Mouse (Mus musculus) kidney, embryonic 15.5 days (tissue): ENCODE data around the gene Rapgef4. TPM values are rescaled to one million over a fixed set of nuclear protein-coding genes. Genes with fewer than 3 reads are reported as not detected.
"Not testable (repeated sequence)": the region's sequence is repeated elsewhere in the genome, so short reads cannot be mapped to it uniquely, and the experiment has no call there.

ENCODE experiments used
- ATAC-seq: fragments of 200-750 bp; cut with Nextera tagmentation; replicated peaks from 2 replicates; pipeline ENCODE4 v1.8.0; 2017; ENCODE audit warnings: moderate TSS enrichment; ENCODE audit not compliant: low FRiP score
- H3K27ac ChIP-seq: fragments of 300-500 bp; sonication (generic); 2 replicates; pipeline ENCODE4 v1.5.1; 2015; ENCODE audit warnings: mild to moderate bottlenecking, inconsistent platforms
- H3K27me3 ChIP-seq: fragments of 300-500 bp; sonication (generic); 2 replicates; pipeline ENCODE4 v1.6.1; 2015; ENCODE audit warnings: inconsistent platforms
- H3K36me3 ChIP-seq: fragments of 300-500 bp; sonication (generic); 2 replicates; pipeline ENCODE4 v1.6.1; 2015; ENCODE audit warnings: inconsistent platforms
- H3K4me1 ChIP-seq: fragments of 300-500 bp; sonication (generic); 2 replicates; pipeline ENCODE4 v1.6.1; 2015; ENCODE audit warnings: inconsistent platforms
- H3K4me2 ChIP-seq: fragments of 300-500 bp; sonication (generic); 2 replicates; pipeline ENCODE4 v1.6.1; 2015; ENCODE audit warnings: moderate library complexity, mild to moderate bottlenecking, inconsistent platforms
- H3K4me3 ChIP-seq: fragments of 300-500 bp; sonication (generic); replicated peaks from 2 replicates; pipeline ENCODE4 v1.5.1; 2015; ENCODE audit warnings: mild to moderate bottlenecking, inconsistent platforms
- H3K9ac ChIP-seq: fragments of 300-500 bp; sonication (generic); 2 replicates; pipeline ENCODE4 v1.6.1; 2015; ENCODE audit warnings: mild to moderate bottlenecking, inconsistent platforms
- H3K9me3 ChIP-seq: fragments of 300-500 bp; sonication (generic); replicated peaks from 2 replicates; pipeline ENCODE4 v1.6.1; 2016; ENCODE audit warnings: inconsistent platforms
- WGBS: fragments of 180-500 bp; shearing (Covaris S2); methylation state at CpG from one replicate; pipeline ENCODE4 v1.1.7; 2015; ENCODE audit warnings: mixed read lengths; 5-methylcytosine and 5-hydroxymethylcytosine counted together
- polyA plus RNA-seq: library from polyadenylated mRNA; unstranded; fragments of >200 nt; fragmentation: Nextera tagmentation; extraction: Ambion mirVana; gene quantifications from 2 replicates; pipeline ENCODE4 v1.2.1, GENCODE M21; 2015

Rapgef4 gene
- polyA plus RNA-seq, 1 experiment from 2014 or later = 9.4 TPM

GRCm38 (mm10) chr2:72062931-72063330 is 81.9 kb downstream of the Rapgef4 start:
- H3K4me3 ChIP-seq = no peak overlapping the region
- no peak overlapping the region for H3K4me2 ChIP-seq
- WGBS = 22% methylated on average over 4 of the region's 4 CpGs
- no peak for ATAC-seq
- no peaks in the 10 kb centered on the region for H3K4me1 ChIP-seq
- no peaks in the 10 kb centered on the region for H3K27me3 ChIP-seq
- H3K27ac ChIP-seq = no peak overlapping the region
- H3K36me3 ChIP-seq = no peaks in the 10 kb centered on the region
- no peak overlapping the region for H3K9ac ChIP-seq
- no peaks in the 10 kb centered on the region for H3K9me3 ChIP-seq

DNA sequence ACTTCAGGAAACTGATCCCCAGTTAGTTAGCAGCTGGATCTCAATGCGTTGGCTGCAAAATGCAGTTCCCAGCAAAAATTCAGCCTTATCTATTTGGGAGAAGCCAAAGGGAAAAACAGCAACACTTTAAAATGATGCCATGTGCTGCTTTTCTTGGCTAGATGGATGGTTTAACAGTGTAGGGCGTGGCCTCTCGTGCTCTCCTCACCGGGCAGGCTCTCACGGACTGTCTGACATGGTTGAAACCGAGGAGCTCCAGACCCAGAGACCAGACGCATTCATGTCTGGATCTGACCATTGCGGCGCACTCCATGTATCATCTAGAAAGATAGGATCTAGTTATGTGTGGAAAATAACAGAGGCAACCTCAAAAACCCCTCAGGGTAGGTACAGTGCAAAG is 87.5 kb downstream of the Rapgef4 start:
- H3K4me3 ChIP-seq = no peak overlapping the region
- H3K9me3 ChIP-seq = no peaks in the 10 kb centered on the region
- H3K4me1 ChIP-seq = peaks cover 12% of the 10 kb centered on the region; the same call in 1 of the 2 replicates
- H3K9ac ChIP-seq = no peak overlapping the region
- no peaks in the 10 kb centered on the region for H3K27me3 ChIP-seq
- H3K4me2 ChIP-seq = no peak overlapping the region
- ATAC-seq = no peak
- H3K27ac ChIP-seq = no peak overlapping the region
- 72% methylated on average over 9 of the region's 9 CpGs for WGBS
- H3K36me3 ChIP-seq = no peaks in the 10 kb centered on the region

- H3K4me1 ChIP-seq = peaks cover 12% of the 10 kb centered on the region; the same call in 1 of the 2 replicates
- no peak overlapping the region for H3K4me3 ChIP-seq
- H3K27me3 ChIP-seq = no peaks in the 10 kb centered on the region
- no peak for ATAC-seq
- H3K4me2 ChIP-seq = no peak overlapping the region
- 60% methylated on average over 8 of the region's 8 CpGs for WGBS
- H3K9me3 ChIP-seq = no peaks in the 10 kb centered on the region
- no peaks in the 10 kb centered on the region for H3K36me3 ChIP-seq
- peak overlapping the region; percentile 38; the same call in 1 of the 2 replicates for H3K27ac ChIP-seq
- H3K9ac ChIP-seq = no peak overlapping the region
Observed at GRCm38 (mm10) chr2:72070086-72070485, 89.0 kb downstream of the Rapgef4 start.

DNA sequence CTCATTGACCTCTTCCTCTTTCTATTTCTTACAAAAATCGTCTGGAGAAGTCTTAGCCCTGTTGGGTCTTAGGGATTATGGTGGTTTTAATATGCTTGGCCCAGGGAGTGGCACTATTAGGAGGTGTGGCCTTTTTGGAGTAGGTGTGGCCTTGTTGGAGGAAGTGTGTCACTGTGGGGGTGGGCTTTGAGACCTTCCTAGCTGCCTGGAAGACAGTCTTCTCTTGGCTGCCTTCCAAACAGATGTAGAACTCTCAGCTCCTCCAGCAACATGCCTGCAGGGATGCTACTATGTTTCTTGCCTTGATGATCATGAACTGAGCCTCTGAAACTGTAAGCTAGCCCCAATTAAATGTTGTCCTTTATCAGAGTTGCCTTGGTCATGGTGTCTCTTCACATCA is 92.1 kb downstream of the Rapgef4 start:
- not testable (repeated sequence) for H3K36me3 ChIP-seq, H3K4me3 ChIP-seq, H3K27me3 ChIP-seq, H3K9me3 ChIP-seq, H3K27ac ChIP-seq, H3K4me2 ChIP-seq, H3K9ac ChIP-seq, ATAC-seq
- H3K4me1 ChIP-seq = peaks cover 12% of the 10 kb centered on the region; the same call in 1 of the 2 replicates
- WGBS = 71% methylated on average over 1 of the region's 1 CpGs

GRCm38 (mm10) chr2:72074999-72075561 is 94.0 kb downstream of the Rapgef4 start:
- no peak for ATAC-seq
- Histone ChIP-seq H3K4me2 (no peak overlapping the region), H3K9ac (no peak overlapping the region), H3K9me3 (no peaks in the 10 kb centered on the region), H3K27me3 (no peaks in the 10 kb centered on the region), H3K27ac (no peak overlapping the region), H3K4me3 (no peak overlapping the region), H3K36me3 (no peaks in the 10 kb centered on the region), H3K4me1 (peaks cover 2% of the 10 kb centered on the region; the same call in 1 of the 2 replicates)
- WGBS = 76% methylated on average over 10 of the region's 10 CpGs

DNA sequence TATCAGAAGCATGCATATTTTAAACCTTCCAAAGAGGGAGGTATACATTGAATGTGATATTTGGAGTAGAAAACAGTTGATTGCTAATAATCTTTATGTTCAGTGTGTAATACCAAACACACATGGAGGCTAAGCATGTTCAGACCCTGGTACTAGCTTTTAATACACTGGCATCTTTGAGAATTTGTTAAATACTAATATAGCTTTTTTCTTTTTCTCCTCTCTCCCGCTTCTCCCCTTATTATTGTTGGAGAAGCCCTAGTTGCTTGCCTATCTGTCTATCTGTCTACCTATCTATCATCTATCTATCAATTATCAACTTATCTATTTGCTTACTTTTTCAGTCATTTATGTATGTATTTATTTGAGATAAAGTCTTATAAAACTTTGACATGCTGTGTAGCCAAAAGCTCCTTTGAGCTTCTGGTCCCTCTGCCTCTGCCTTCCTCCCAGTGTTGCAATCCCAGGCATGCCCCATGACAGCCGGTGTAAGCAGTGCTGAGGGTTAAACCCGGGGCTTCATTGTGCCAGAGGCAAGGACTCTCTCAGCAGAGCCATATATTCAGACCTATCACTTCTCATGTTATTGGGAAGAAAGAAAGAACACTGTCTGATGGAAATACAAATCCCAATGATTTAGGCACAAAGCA is 96.6 kb downstream of the Rapgef4 start:
- ATAC-seq = no peak
- Histone ChIP-seq H3K36me3 (no peaks in the 10 kb centered on the region), H3K4me1 (no peaks in the 10 kb centered on the region), H3K9ac (no peak overlapping the region), H3K27ac (no peak overlapping the region), H3K27me3 (no peaks in the 10 kb centered on the region), H3K9me3 (no peaks in the 10 kb centered on the region), H3K4me3 (no peak overlapping the region), H3K4me2 (no peak overlapping the region)
- WGBS = 74% methylated on average over 3 of the region's 3 CpGs

DNA sequence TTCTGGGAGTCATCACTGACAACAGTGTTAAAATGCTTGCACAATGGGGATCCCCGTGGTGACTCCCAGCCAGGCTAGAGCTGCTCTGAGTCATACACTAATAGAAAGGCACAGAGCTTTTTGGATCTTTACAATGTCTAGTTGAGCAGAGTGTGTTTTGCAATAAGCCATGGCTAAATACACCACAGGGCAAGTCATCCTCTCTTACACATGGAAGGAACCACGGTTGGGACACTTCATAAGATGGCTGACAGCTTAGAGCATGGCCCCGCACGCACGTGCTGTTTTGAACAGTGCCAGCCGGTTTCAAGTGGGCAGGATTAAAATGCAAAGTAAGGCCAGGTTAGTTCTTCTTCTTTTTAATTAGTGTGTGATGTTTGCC is 97.1 kb downstream of the Rapgef4 start:
- Histone ChIP-seq H3K4me2 (no peak overlapping the region), H3K27me3 (no peaks in the 10 kb centered on the region), H3K9ac (no peak overlapping the region), H3K4me3 (no peak overlapping the region), H3K4me1 (no peaks in the 10 kb centered on the region), H3K9me3 (no peaks in the 10 kb centered on the region), H3K27ac (no peak overlapping the region), H3K36me3 (no peaks in the 10 kb centered on the region)
- ATAC-seq = no peak
- 86% methylated on average over 6 of the region's 6 CpGs for WGBS

GRCm38 (mm10) chr2:72079110-72079509 is 98.1 kb downstream of the Rapgef4 start:
- Histone ChIP-seq H3K27ac (no peak overlapping the region), H3K9me3 (no peaks in the 10 kb centered on the region), H3K36me3 (no peaks in the 10 kb centered on the region), H3K9ac (no peak overlapping the region), H3K27me3 (no peaks in the 10 kb centered on the region), H3K4me2 (no peak overlapping the region), H3K4me1 (no peaks in the 10 kb centered on the region), H3K4me3 (no peak overlapping the region)
- whole genome bisulfite sequencing = 75% methylated on average over 8 of the region's 8 CpGs
- no peak for ATAC-seq

DNA sequence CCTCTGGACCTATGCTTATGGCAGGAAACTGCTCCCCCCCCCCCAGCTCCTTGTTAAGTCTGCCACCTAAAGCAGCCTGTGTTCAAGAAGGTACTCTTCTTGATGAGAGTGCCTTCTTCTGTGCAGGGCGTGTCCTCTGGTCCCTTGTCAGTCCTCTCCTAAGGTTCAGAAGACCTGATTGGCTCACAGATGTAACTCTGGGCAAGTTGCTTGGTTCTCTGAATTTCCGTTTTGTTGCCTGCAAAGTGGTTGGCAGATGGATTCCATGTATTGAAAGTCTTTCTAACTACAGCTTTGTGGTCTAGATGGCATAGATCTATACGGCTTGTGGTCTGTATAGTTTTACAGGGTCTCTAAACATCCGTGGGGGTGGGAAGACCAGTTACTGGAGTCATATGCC is 101.8 kb downstream of the Rapgef4 start:
- H3K27me3 ChIP-seq = no peaks in the 10 kb centered on the region
- no peaks in the 10 kb centered on the region for H3K9me3 ChIP-seq
- H3K4me1 ChIP-seq = no peaks in the 10 kb centered on the region
- 89% methylated on average over 4 of the region's 4 CpGs for WGBS
- no peaks in the 10 kb centered on the region for H3K36me3 ChIP-seq
- H3K9ac ChIP-seq = no peak overlapping the region
- H3K4me2 ChIP-seq = no peak overlapping the region
- H3K4me3 ChIP-seq = no peak overlapping the region
- no peak for ATAC-seq
- H3K27ac ChIP-seq = no peak overlapping the region

GRCm38 (mm10) chr2:72088886-72089285 is 107.8 kb downstream of the Rapgef4 start:
- H3K4me2 ChIP-seq = no peak overlapping the region
- H3K4me1 ChIP-seq = peaks cover 21% of the 10 kb centered on the region
- no peak for ATAC-seq
- no peaks in the 10 kb centered on the region for H3K9me3 ChIP-seq
- no peak overlapping the region for H3K9ac ChIP-seq
- H3K36me3 ChIP-seq = no peaks in the 10 kb centered on the region
- H3K4me3 ChIP-seq = no peak overlapping the region
- H3K27me3 ChIP-seq = no peaks in the 10 kb centered on the region
- H3K27ac ChIP-seq = no peak overlapping the region
- 88% methylated on average over 11 of the region's 11 CpGs for WGBS

GRCm38 (mm10) chr2:72090061-72090460 is 109.0 kb downstream of the Rapgef4 start:
- no peak for ATAC-seq
- no peaks in the 10 kb centered on the region for H3K36me3 ChIP-seq
- WGBS = 69% methylated on average over 2 of the region's 2 CpGs
- no peaks in the 10 kb centered on the region for H3K9me3 ChIP-seq
- no peak overlapping the region for H3K9ac ChIP-seq
- no peak overlapping the region for H3K4me2 ChIP-seq
- H3K27ac ChIP-seq = no peak overlapping the region
- H3K4me1 ChIP-seq = peaks cover 33% of the 10 kb centered on the region
- H3K4me3 ChIP-seq = no peak overlapping the region
- no peaks in the 10 kb centered on the region for H3K27me3 ChIP-seq

- ATAC-seq = no peak
- H3K36me3 ChIP-seq = no peaks in the 10 kb centered on the region
- 39% methylated on average over 3 of the region's 3 CpGs for WGBS
- no peak overlapping the region for H3K27ac ChIP-seq
- H3K9ac ChIP-seq = no peak overlapping the region
- H3K4me2 ChIP-seq = no peak overlapping the region
- no peaks in the 10 kb centered on the region for H3K27me3 ChIP-seq
- no peak overlapping the region for H3K4me3 ChIP-seq
- H3K9me3 ChIP-seq = no peaks in the 10 kb centered on the region
- peaks cover 40% of the 10 kb centered on the region for H3K4me1 ChIP-seq
Observed at GRCm38 (mm10) chr2:72092046-72092445, 111.0 kb downstream of the Rapgef4 start.
